Mouse (Mus musculus) small intestine, adult 2 months (tissue): ENCODE data around the gene Gm37240. TPM values are rescaled to one million over a fixed set of nuclear protein-coding genes. Genes with fewer than 3 reads are reported as not detected.

Experiments used
- H3K27ac ChIP-seq: fragments of 200-500 bp; 2 replicates; pipeline ENCODE4 v1.5.1; 2012; ENCODE audit warnings: low read depth, low read length, control low read depth, inconsistent platforms; ENCODE audit not compliant: insufficient read depth
- H3K27me3 ChIP-seq: fragments of 200-500 bp; 2 replicates; pipeline ENCODE4 v1.6.1; 2012; ENCODE audit warnings: mild to moderate bottlenecking, moderate library complexity, low read length, inconsistent platforms; ENCODE audit not compliant: control insufficient read depth, insufficient read depth
- H3K36me3 ChIP-seq: fragments of 200-500 bp; 2 replicates; pipeline ENCODE4 v1.6.1; 2012; ENCODE audit warnings: mild to moderate bottlenecking, low read length, control low read depth, inconsistent platforms; ENCODE audit not compliant: control insufficient read depth, insufficient read depth
- H3K4me1 ChIP-seq: fragments of 200-500 bp; 2 replicates; pipeline ENCODE4 v1.6.1; 2012; ENCODE audit warnings: low read length, inconsistent platforms, mixed read lengths; ENCODE audit not compliant: control insufficient read depth, insufficient read depth, insufficient read length
- H3K4me3 ChIP-seq: fragments of 200-500 bp; 2 replicates; pipeline ENCODE4 v1.5.1; 2012; ENCODE audit warnings: low read depth, mild to moderate bottlenecking, control low read depth, inconsistent platforms, low read length, moderate library complexity
- CTCF ChIP-seq: fragments of 200-500 bp; IDR thresholded peaks from 2 replicates; pipeline ENCODE4 v1.5.1; 2012; ENCODE audit warnings: low read depth, mild to moderate bottlenecking, control low read depth, inconsistent platforms, low read length, moderate library complexity, mixed read lengths; ENCODE audit not compliant: insufficient replicate concordance, insufficient read length; ENCODE audit errors: extremely low read depth
- POLR2A ChIP-seq: fragments of 200-500 bp; IDR thresholded peaks from 2 replicates; pipeline ENCODE4 v1.6.1; 2012; ENCODE audit warnings: low read depth, mild to moderate bottlenecking, control low read depth, inconsistent platforms, low read length, moderate library complexity
- WGBS: fragments of 180-500 bp; shearing (Covaris S2); methylation state at CpG from one replicate; pipeline ENCODE4 v1.1.7; 2018; 5-methylcytosine and 5-hydroxymethylcytosine counted together
- polyA plus RNA-seq: library from polyadenylated mRNA; depleted of rRNA; stranded (reverse); fragments of >200 nt; gene quantifications from 2 replicates; pipeline ENCODE4 v1.2.3, GENCODE M21; 2012

The Gm37240 gene
- polyA plus RNA-seq, 1 experiment, result 58.2 TPM

GRCm38 (mm10) chr3:85222046-85222445, 665.3 kb downstream of the Gm37240 start:
- TF ChIP-seq POLR2A (no peak), CTCF (no peak)
- H3K4me1 ChIP-seq, result no peaks in the 10 kb centered on the region
- no peaks in the 10 kb centered on the region for H3K36me3 ChIP-seq
- no peak overlapping the region for H3K4me3 ChIP-seq
- no peaks in the 10 kb centered on the region for H3K27me3 ChIP-seq
- H3K27ac ChIP-seq, result no peak overlapping the region
- 78% methylated on average over 5 of the region's 5 CpGs for WGBS

- Histone ChIP-seq H3K4me1 (peaks cover 4% of the 10 kb centered on the region; the same call in 1 of the 2 replicates), H3K27ac (no peak overlapping the region), H3K36me3 (no peaks in the 10 kb centered on the region), H3K4me3 (no peak overlapping the region), H3K27me3 (no peaks in the 10 kb centered on the region)
- 68% methylated on average over 5 of the region's 5 CpGs for WGBS
- TF ChIP-seq POLR2A, result no peak
- TF ChIP-seq CTCF, result no peak
These were observed 672.4 kb downstream of the Gm37240 start for GRCm38 (mm10) chr3:85214926-85215325.

- Histone ChIP-seq H3K4me3 (no peak overlapping the region), H3K27ac (no peak overlapping the region), H3K4me1 (peaks cover 5% of the 10 kb centered on the region; the same call in 1 of the 2 replicates), H3K36me3 (no peaks in the 10 kb centered on the region), H3K27me3 (no peaks in the 10 kb centered on the region)
- TF ChIP-seq POLR2A (no peak), CTCF (no peak)
- 67% methylated on average over 9 of the region's 9 CpGs for WGBS
These were observed 674.5 kb downstream of the Gm37240 start for GRCm38 (mm10) chr3:85212751-85213350.

GRCm38 (mm10) chr3:85209887-85210844, 677.2 kb downstream of the Gm37240 start:
- no peaks in the 10 kb centered on the region for H3K27me3 ChIP-seq
- no peaks in the 10 kb centered on the region for H3K36me3 ChIP-seq
- WGBS, result 39% methylated on average over 17 of the region's 17 CpGs
- peaks cover 5% of the 10 kb centered on the region; the same call in 1 of the 2 replicates for H3K4me1 ChIP-seq
- H3K4me3 ChIP-seq, result no peak overlapping the region
- no peak overlapping the region for H3K27ac ChIP-seq
- TF ChIP-seq POLR2A (no peak), CTCF (no peak)

- H3K27ac ChIP-seq, result no peak overlapping the region
- whole genome bisulfite sequencing, result 80% methylated on average over 7 of the region's 7 CpGs
- no peaks in the 10 kb centered on the region for H3K36me3 ChIP-seq
- TF ChIP-seq POLR2A, result no peak
- no peak for TF ChIP-seq CTCF
- H3K4me1 ChIP-seq, result peaks cover 7% of the 10 kb centered on the region; the same call in 1 of the 2 replicates
- H3K27me3 ChIP-seq, result no peaks in the 10 kb centered on the region
- no peak overlapping the region for H3K4me3 ChIP-seq
These were observed 680.8 kb downstream of the Gm37240 start for GRCm38 (mm10) chr3:85206475-85206874.

- no peaks in the 10 kb centered on the region for H3K36me3 ChIP-seq
- TF ChIP-seq CTCF (no peak), POLR2A (no peak)
- H3K27ac ChIP-seq, result no peak overlapping the region
These were observed 681.4 kb downstream of the Gm37240 start for GRCm38 (mm10) chr3:85205911-85206310.

GRCm38 (mm10) chr3:85203659-85204058, 683.7 kb downstream of the Gm37240 start:
- Histone ChIP-seq H3K4me3 (no peak overlapping the region), H3K36me3 (no peaks in the 10 kb centered on the region), H3K27me3 (no peaks in the 10 kb centered on the region), H3K27ac (no peak overlapping the region), H3K4me1 (peaks cover 2% of the 10 kb centered on the region; the same call in 1 of the 2 replicates)
- no peak for TF ChIP-seq POLR2A
- TF ChIP-seq CTCF, result no peak
- 76% methylated on average over 9 of the region's 9 CpGs for WGBS

More at GRCm38 (mm10) chr3:85205911-85206310, 681.4 kb downstream of the Gm37240 start:
- H3K4me3 ChIP-seq, result no peak overlapping the region
- peaks cover 7% of the 10 kb centered on the region; the same call in 1 of the 2 replicates for H3K4me1 ChIP-seq
- H3K27me3 ChIP-seq, result no peaks in the 10 kb centered on the region
- WGBS, result 86% methylated on average over 4 of the region's 4 CpGs
